Mouse (Mus musculus) megakaryocyte, embryonic 14.5 days (primary cell): ENCODE data around the gene Mast4.

Source experiments
- FLI1 ChIP-seq: IDR thresholded peaks from 2 replicates; pipeline ENCODE4 v1.6.1; 2012; ENCODE audit warnings: low read length, inconsistent platforms, mixed read lengths
- GATA1 ChIP-seq: IDR thresholded peaks from 3 replicates; pipeline ENCODE4 v1.6.1; 2012; ENCODE audit warnings: mixed read lengths, low read length, inconsistent platforms, borderline replicate concordance

DNA sequence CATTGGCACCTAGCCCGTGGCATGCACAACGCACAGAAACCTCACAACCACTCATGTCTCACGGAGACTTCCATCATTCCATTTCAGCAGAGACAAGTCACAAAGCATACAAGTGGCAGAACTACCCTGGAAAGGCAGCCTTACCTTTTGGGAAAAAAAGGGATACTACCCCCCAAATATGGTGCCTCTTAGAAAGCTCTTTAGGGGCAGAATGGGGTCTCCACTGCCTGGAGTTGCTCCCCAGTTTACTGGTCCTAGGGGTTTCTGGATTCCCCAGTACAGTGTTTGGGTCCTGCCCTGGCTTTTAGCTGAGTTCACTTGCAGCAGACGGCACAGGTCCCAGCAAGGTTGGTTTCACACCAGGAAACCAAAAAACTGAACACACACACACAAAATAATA lies 345.3 kb downstream of the Mast4 start:
- TF ChIP-seq GATA1 (no peak), FLI1 (no peak)
